In the genomic region with DNA sequence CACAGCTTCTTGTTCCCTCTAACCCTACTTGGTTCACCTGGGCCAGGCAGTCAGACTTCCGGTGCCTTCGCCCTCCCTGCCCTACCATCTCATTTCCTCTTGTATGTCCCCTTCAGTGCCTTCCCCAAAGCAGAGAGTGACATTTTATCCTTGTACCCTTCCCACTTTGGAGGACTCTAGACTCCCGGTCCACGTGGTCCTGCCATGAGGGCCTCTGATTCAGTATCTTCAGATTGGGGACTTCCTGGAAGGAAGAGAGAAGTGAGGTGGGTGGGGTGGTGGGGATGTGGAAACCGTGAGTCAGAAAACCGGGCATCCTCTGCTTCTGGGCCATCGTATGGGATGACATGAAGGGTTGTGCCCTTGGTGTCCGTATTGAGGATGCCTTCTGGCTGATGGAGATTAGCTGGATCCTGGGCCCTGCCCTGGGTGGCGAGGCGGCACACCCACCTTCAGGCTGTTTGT, we compare ENCODE assay signal across 8 mouse cellular contexts. TPM values are rescaled to one million over a fixed set of nuclear protein-coding genes. Genes with fewer than 3 reads are reported as not detected.
DNase-seq lines count a peak whose midpoint lies in the region; ATAC-seq and TF ChIP-seq lines count a peak whose summit lies in the region.

No protein-coding gene starts in this region.

- WGBS in heart, postnatal 0 days: 38% methylated on average over 10 of the region's 10 CpGs
- 26% methylated on average over 10 of the region's 10 CpGs for WGBS in limb, embryonic 15.5 days
- WGBS in midbrain, embryonic 16.5 days: 19% methylated on average over 10 of the region's 10 CpGs

- peaks cover 28% of the 10 kb centered on the region for H3K4me1 ChIP-seq in heart, postnatal 0 days (ENCODE audit: control insufficient read depth, insufficient read depth)
- H3K4me1 ChIP-seq in limb, embryonic 15.5 days: peaks cover 42% of the 10 kb centered on the region
- peaks cover 13% of the 10 kb centered on the region; the same call in 1 of the 2 replicates for H3K4me1 ChIP-seq in midbrain, embryonic 16.5 days (ENCODE audit: control insufficient read depth, insufficient read depth, low read length)

- H3K4me2 ChIP-seq in heart, postnatal 0 days (ENCODE audit: low read depth, low read length): peak overlapping the region; percentile 96
- H3K4me2 ChIP-seq in limb, embryonic 15.5 days: peak overlapping the region; percentile 99
- peak overlapping the region; percentile 99 for H3K4me2 ChIP-seq in midbrain, embryonic 16.5 days (ENCODE audit: low read length)

- H3K4me3 ChIP-seq in C2C12 (ENCODE audit: insufficient read depth, poor library complexity, severe bottlenecking): peak overlapping the region; percentile 49
- H3K4me3 ChIP-seq in heart, postnatal 0 days (ENCODE audit: low read depth, low read length): peak overlapping the region; percentile 76
- H3K4me3 ChIP-seq in limb, embryonic 15.5 days: peak overlapping the region; percentile 66
- H3K4me3 ChIP-seq in midbrain, embryonic 16.5 days (ENCODE audit: low read depth, low read length): no peak overlapping the region

- peak overlapping the region; percentile 62 for H3ac ChIP-seq in C2C12 (ENCODE audit: control insufficient read depth, insufficient read length, low read depth)

- peak; percentile 54 for DNase-seq in c-Kit-positive CD71-negative TER-119-negative erythroid progenitor cells, embryonic 14.5 days (ENCODE audit: low read depth)
- DNase-seq in heart, postnatal 0 days (ENCODE audit: low spot score): no peak
- DNase-seq in thymus, postnatal 10 days (ENCODE audit: low spot score in 2 of 2): peak; percentile 37 to 41
- no peak for DNase-seq in adrenal gland, postnatal 25 days
- DNase-seq in frontal cortex, postnatal 14 days (ENCODE audit: low spot score in 2 of 2): no peak

- peak overlapping the region; percentile 66; the same call in 1 of the 2 replicates for H3K27ac ChIP-seq in heart, postnatal 0 days (ENCODE audit: low read depth)
- no peak overlapping the region for H3K27ac ChIP-seq in limb, embryonic 15.5 days
- H3K27ac ChIP-seq in midbrain, embryonic 16.5 days (ENCODE audit: low read length): no peak overlapping the region

- H3K79me3 ChIP-seq in C2C12 (ENCODE audit: low read depth): peaks cover 15% of the 10 kb centered on the region

- no peak for TF ChIP-seq EP300 in heart, postnatal 0 days (IDR thresholded peaks at IDR 0.05; ENCODE audit: low read depth)

- no peaks in the 10 kb centered on the region for H3K9me3 ChIP-seq in heart, postnatal 0 days (replicated peaks; ENCODE audit: control insufficient read depth, low read length)
- no peaks in the 10 kb centered on the region for H3K9me3 ChIP-seq in limb, embryonic 15.5 days
- no peaks in the 10 kb centered on the region for H3K9me3 ChIP-seq in midbrain, embryonic 16.5 days (replicated peaks; ENCODE audit: control insufficient read depth, low read length, poor library complexity, severe bottlenecking)

- peaks cover 41% of the 10 kb centered on the region for H3K79me2 ChIP-seq in C2C12 (ENCODE audit: control insufficient read depth, insufficient read depth)

- H3K36me3 ChIP-seq in C2C12 (ENCODE audit: control insufficient read depth, insufficient read depth): peaks cover 8% of the 10 kb centered on the region
- H3K36me3 ChIP-seq in heart, postnatal 0 days (replicated peaks; ENCODE audit: control insufficient read depth, insufficient read depth, low read length): peaks cover 17% of the 10 kb centered on the region; the same call in 1 of the 2 replicates
- 0 out of 2 replicates have a peak, but pooled peaks cover 6% of the 10 kb centered on the region for H3K36me3 ChIP-seq in limb, embryonic 15.5 days
- no peaks in the 10 kb centered on the region for H3K36me3 ChIP-seq in midbrain, embryonic 16.5 days (ENCODE audit: control insufficient read depth, insufficient read depth, low read length)

- ATAC-seq in heart, postnatal 0 days (ENCODE audit: insufficient read depth, low read depth): no peak
- ATAC-seq in limb, embryonic 15.5 days (ENCODE audit: insufficient number of reproducible peaks, low FRiP score, low TSS enrichment, low read depth): no peak
- ATAC-seq in midbrain, embryonic 16.5 days: no peak

- no peaks in the 10 kb centered on the region for H3K27me3 ChIP-seq in C2C12 (ENCODE audit: control insufficient read depth, insufficient read depth, insufficient read length)
- H3K27me3 ChIP-seq in heart, postnatal 0 days (ENCODE audit: control insufficient read depth, insufficient read depth, low read length): no peaks in the 10 kb centered on the region
- no peaks in the 10 kb centered on the region for H3K27me3 ChIP-seq in limb, embryonic 15.5 days
- no peaks in the 10 kb centered on the region for H3K27me3 ChIP-seq in midbrain, embryonic 16.5 days (ENCODE audit: control insufficient read depth, insufficient read depth, low read depth, low read length)

- TF ChIP-seq CTCF in C2C12 (IDR thresholded peaks at IDR 0.05; ENCODE audit: control insufficient read depth, insufficient read depth, insufficient read length): no peak
- TF ChIP-seq CTCF in heart, postnatal 0 days (IDR thresholded peaks at IDR 0.05; ENCODE audit: low read depth): no peak

- H3K9ac ChIP-seq in heart, postnatal 0 days (replicated peaks; ENCODE audit: low read depth, low read length): peak overlapping the region; percentile 20; the same call in 1 of the 2 replicates
- H3K9ac ChIP-seq in limb, embryonic 15.5 days: 0 out of 2 replicates have a peak overlapping the region, but pooled peaks have one; percentile 28
- H3K9ac ChIP-seq in midbrain, embryonic 16.5 days (ENCODE audit: low read depth, low read length): no peak overlapping the region

TF ChIP-seq in C2C12, 6 proteins besides CTCF, POLR2A, EP300 and RAD21:
- no peak for TF ChIP-seq MYOD1 (IDR thresholded peaks at IDR 0.05; ENCODE audit: control insufficient read depth, insufficient read length, low read depth)
- TF ChIP-seq MAX (IDR thresholded peaks at IDR 0.05): peak; percentile 61
- TF ChIP-seq CEBPB (IDR thresholded peaks at IDR 0.05; ENCODE audit: low read depth): no peak
- no peak for TF ChIP-seq MYOG (IDR thresholded peaks at IDR 0.05; ENCODE audit: control insufficient read depth, extremely low read depth, insufficient read length)
- TF ChIP-seq FOSL1 (IDR thresholded peaks at IDR 0.05; ENCODE audit: insufficient read depth, low read length, poor library complexity, severe bottlenecking): no peak
- peak; percentile 38 for TF ChIP-seq USF1 (IDR thresholded peaks at IDR 0.05; ENCODE audit: low read depth)

RNA-seq across cellular contexts. Expression of a gene that starts 2.1 kb away (rescaled TPM):
- polyA plus RNA-seq in C2C12 (2012; fragmentation: generic; extraction: Trizol): 31.5 TPM
- total RNA-seq in heart, postnatal 0 days (2014; rRNA removed; ENCODE audit: low replicate concordance): 55.8 and 81.4 TPM in 2 replicates
- 27.1 and 28.1 TPM in 2 replicates for polyA plus RNA-seq in heart, postnatal 0 days (2015; fragmentation: Nextera tagmentation; extraction: Ambion mirVana)
- polyA plus RNA-seq in limb, embryonic 15.5 days (2015; fragmentation: Nextera tagmentation; extraction: Ambion mirVana): 32.5 and 39.5 TPM in 2 replicates
- 10.1 and 10.7 TPM in 2 replicates for polyA plus RNA-seq in midbrain, embryonic 16.5 days (2015; fragmentation: Nextera tagmentation; extraction: Ambion mirVana)
- total RNA-seq in adrenal gland, postnatal 25 days (2021): 92.7 and 99.0 TPM in 2 replicates

RNA-seq across cellular contexts. Expression of a gene that starts 32.4 kb away (rescaled TPM):
- polyA plus RNA-seq in C2C12 (2012; fragmentation: generic; extraction: Trizol): 50.4 TPM
- 128 and 148 TPM in 2 replicates for total RNA-seq in heart, postnatal 0 days (2014; rRNA removed; ENCODE audit: low replicate concordance)
- polyA plus RNA-seq in heart, postnatal 0 days (2015; fragmentation: Nextera tagmentation; extraction: Ambion mirVana): 55.5 and 61.1 TPM in 2 replicates
- polyA plus RNA-seq in limb, embryonic 15.5 days (2015; fragmentation: Nextera tagmentation; extraction: Ambion mirVana): 85.8 and 96.1 TPM in 2 replicates
- 185 and 199 TPM in 2 replicates for polyA plus RNA-seq in midbrain, embryonic 16.5 days (2015; fragmentation: Nextera tagmentation; extraction: Ambion mirVana)
- 73.7 and 116 TPM in 2 replicates for total RNA-seq in adrenal gland, postnatal 25 days (2021)

RNA-seq across cellular contexts. Expression of a gene that starts 33.3 kb away (rescaled TPM):
- 28.9 TPM for polyA plus RNA-seq in C2C12 (2012; fragmentation: generic; extraction: Trizol)
- total RNA-seq in heart, postnatal 0 days (2014; rRNA removed; ENCODE audit: low replicate concordance): 40.4 and 54.2 TPM in 2 replicates
- 28.0 and 28.9 TPM in 2 replicates for polyA plus RNA-seq in heart, postnatal 0 days (2015; fragmentation: Nextera tagmentation; extraction: Ambion mirVana)
- 25.8 and 27.1 TPM in 2 replicates for polyA plus RNA-seq in limb, embryonic 15.5 days (2015; fragmentation: Nextera tagmentation; extraction: Ambion mirVana)
- 52.1 and 53.8 TPM in 2 replicates for polyA plus RNA-seq in midbrain, embryonic 16.5 days (2015; fragmentation: Nextera tagmentation; extraction: Ambion mirVana)
- 27.5 and 28.2 TPM in 2 replicates for total RNA-seq in adrenal gland, postnatal 25 days (2021)

RNA-seq across cellular contexts. Expression of a gene that starts 45.0 kb away (rescaled TPM):
- polyA plus RNA-seq in C2C12 (2012; fragmentation: generic; extraction: Trizol): 301 TPM
- total RNA-seq in heart, postnatal 0 days (2014; rRNA removed; ENCODE audit: low replicate concordance): 299 and 316 TPM in 2 replicates
- polyA plus RNA-seq in heart, postnatal 0 days (2015; fragmentation: Nextera tagmentation; extraction: Ambion mirVana): 215 and 216 TPM in 2 replicates
- polyA plus RNA-seq in limb, embryonic 15.5 days (2015; fragmentation: Nextera tagmentation; extraction: Ambion mirVana): 253 and 283 TPM in 2 replicates
- polyA plus RNA-seq in midbrain, embryonic 16.5 days (2015; fragmentation: Nextera tagmentation; extraction: Ambion mirVana): 437 and 461 TPM in 2 replicates
- 130 and 139 TPM in 2 replicates for total RNA-seq in adrenal gland, postnatal 25 days (2021)

RNA-seq across cellular contexts. Expression of a gene that starts 59.4 kb away (rescaled TPM):
- polyA plus RNA-seq in C2C12 (2012; fragmentation: generic; extraction: Trizol): 5.5 TPM
- total RNA-seq in heart, postnatal 0 days (2014; rRNA removed; ENCODE audit: low replicate concordance): 10.6 and 13.4 TPM in 2 replicates
- polyA plus RNA-seq in heart, postnatal 0 days (2015; fragmentation: Nextera tagmentation; extraction: Ambion mirVana): 8.3 and 8.8 TPM in 2 replicates
- polyA plus RNA-seq in limb, embryonic 15.5 days (2015; fragmentation: Nextera tagmentation; extraction: Ambion mirVana): 20.5 and 21.9 TPM in 2 replicates
- polyA plus RNA-seq in midbrain, embryonic 16.5 days (2015; fragmentation: Nextera tagmentation; extraction: Ambion mirVana): 6.0 and 6.9 TPM in 2 replicates
- total RNA-seq in adrenal gland, postnatal 25 days (2021): 17.5 and 23.9 TPM in 2 replicates

Comparison
In these comparisons a context has a peak if more than half of its experiments do, and no peak if none do; other contexts are left out.
1. DNase-seq: peak in c-Kit-positive CD71-negative TER-119-negative erythroid progenitor cells, embryonic 14.5 days (single experiment) and thymus, postnatal 10 days (2 of 2); none in heart, postnatal 0 days (single experiment), adrenal gland, postnatal 25 days (single experiment) and frontal cortex, postnatal 14 days (0 of 2).
2. Peak in every context shown above with its lines, with median percentiles within 50 percentile points of each other: H3K4me2 ChIP-seq.